Mouse (Mus musculus) forebrain, embryonic 10.5 days (tissue): ENCODE measurements at regions not wholly inside any gene's neighbourhood (a gene's known extent, or its start where the extent isn't known, plus 50 kb on each side); places are given as distances from the start of the nearest gene placed in this dataset.

Experiments used
- DNase-seq: peaks from one replicate; pipeline ENCODE4 v3.0.0-alpha.2; 2017; ENCODE audit warnings: low spot score; ENCODE audit errors: extremely low spot score
- H3K27ac ChIP-seq: fragments of 300-500 bp; sonication (generic); 2 replicates; pipeline ENCODE4 v1.5.1; 2016; ENCODE audit warnings: mild to moderate bottlenecking
- H3K27me3 ChIP-seq: fragments of 300-500 bp; sonication (generic); 2 replicates; pipeline ENCODE4 v1.6.1; 2016; ENCODE audit warnings: mild to moderate bottlenecking; ENCODE audit not compliant: poor library complexity, severe bottlenecking
- H3K36me3 ChIP-seq: fragments of 300-500 bp; sonication (generic); replicated peaks from 2 replicates; pipeline ENCODE4 v1.6.1; 2016; ENCODE audit warnings: mild to moderate bottlenecking, moderate library complexity
- H3K4me1 ChIP-seq: fragments of 300-500 bp; sonication (generic); 2 replicates; pipeline ENCODE4 v1.6.1; 2016
- H3K4me3 ChIP-seq: fragments of 300-500 bp; sonication (generic); 2 replicates; pipeline ENCODE4 v1.5.1; 2016; ENCODE audit warnings: mild to moderate bottlenecking, moderate library complexity
- H3K9me3 ChIP-seq: fragments of 300-500 bp; sonication (generic); 2 replicates; pipeline ENCODE4 v1.6.1; 2016; ENCODE audit warnings: mild to moderate bottlenecking, moderate library complexity
- WGBS: fragments of 180-500 bp; shearing (Covaris S2); methylation state at CpG from one replicate; pipeline ENCODE4 v1.1.7; 2016; 5-methylcytosine and 5-hydroxymethylcytosine counted together

DNA sequence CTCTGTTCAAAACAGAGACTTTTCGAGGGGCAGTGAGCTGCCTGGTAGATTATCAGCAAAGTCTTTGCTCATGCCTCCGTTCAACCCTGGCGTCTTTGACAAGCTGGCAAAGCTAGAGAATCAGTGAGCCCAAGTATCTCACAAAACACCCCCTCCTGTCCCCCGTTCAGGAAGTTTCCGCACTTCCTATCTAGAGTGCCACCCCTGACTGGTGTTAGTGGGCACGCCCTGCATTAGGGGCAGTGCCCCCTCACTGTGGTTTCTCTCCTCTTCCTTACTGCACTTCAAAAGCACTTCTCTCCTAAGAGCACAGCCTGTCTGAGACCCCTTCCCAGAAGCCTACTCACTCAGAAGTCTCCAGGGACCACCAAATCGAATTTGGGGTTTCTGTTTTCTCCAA, 497.0 kb downstream of the Ccdc171 start:
- 87% methylated on average over 7 of the region's 7 CpGs for WGBS

DNA sequence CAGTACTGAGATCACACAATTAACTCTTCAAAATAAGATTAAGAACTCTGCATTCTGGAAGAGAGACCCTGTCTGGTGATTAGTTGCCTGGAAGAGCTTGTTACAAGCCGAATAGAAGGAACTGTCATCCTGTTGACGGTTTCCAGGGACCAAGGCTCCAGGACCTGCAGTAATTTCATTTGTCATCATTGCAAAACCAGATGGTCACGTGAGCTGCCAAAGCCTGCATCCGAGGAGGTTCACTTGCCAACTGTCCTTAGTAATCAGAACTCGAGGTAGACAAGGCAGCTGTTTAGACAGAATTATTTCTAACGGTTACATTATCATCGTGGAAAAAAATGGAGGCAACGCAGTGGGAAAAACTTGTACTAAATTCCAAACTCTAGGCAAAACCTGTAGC, 500.8 kb downstream of the Ccdc171 start:
- no peaks in the 10 kb centered on the region for H3K9me3 ChIP-seq
- no peaks in the 10 kb centered on the region for H3K36me3 ChIP-seq
- H3K4me3 ChIP-seq = no peak overlapping the region
- WGBS = 85% methylated on average over 8 of the region's 8 CpGs
- peaks cover 17% of the 10 kb centered on the region for H3K4me1 ChIP-seq
- no peak overlapping the region for H3K27ac ChIP-seq
- no peak for DNase-seq
- peaks cover 13% of the 10 kb centered on the region for H3K27me3 ChIP-seq

More for the DNA sequence above, 497.0 kb downstream of the Ccdc171 start:
- Histone ChIP-seq H3K36me3 (no peaks in the 10 kb centered on the region), H3K4me1 (peaks cover 26% of the 10 kb centered on the region), H3K27me3 (0 out of 2 replicates have a peak, but pooled peaks cover 8% of the 10 kb centered on the region), H3K9me3 (no peaks in the 10 kb centered on the region), H3K27ac (no peak overlapping the region), H3K4me3 (no peak overlapping the region)
- no peak for DNase-seq

DNA sequence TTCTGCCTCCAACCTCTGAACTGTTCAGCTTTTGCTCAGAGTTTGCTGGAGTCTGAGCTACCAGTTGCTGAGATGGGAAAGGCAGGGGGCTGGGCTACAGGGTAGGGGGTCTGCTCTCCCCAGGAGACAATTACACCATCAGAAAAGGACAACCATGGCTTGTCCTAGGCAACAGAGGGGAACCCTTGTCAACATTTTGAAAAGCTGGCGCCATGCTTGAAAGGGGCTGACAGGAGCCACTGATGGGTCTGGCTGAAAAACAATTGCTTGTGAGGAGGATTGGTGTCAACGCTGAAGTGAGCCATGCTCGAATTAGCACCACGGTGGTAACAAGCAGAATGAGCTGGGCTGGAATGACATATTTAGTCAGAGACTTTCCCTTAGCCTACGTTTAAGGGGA, 502.8 kb downstream of the Ccdc171 start:
- peaks cover 13% of the 10 kb centered on the region for H3K27me3 ChIP-seq
- no peak overlapping the region for H3K4me3 ChIP-seq
- H3K36me3 ChIP-seq = no peaks in the 10 kb centered on the region
- WGBS = 39% methylated on average over 5 of the region's 5 CpGs
- no peak for DNase-seq
- no peaks in the 10 kb centered on the region for H3K9me3 ChIP-seq
- H3K4me1 ChIP-seq = peaks cover 36% of the 10 kb centered on the region
- no peak overlapping the region for H3K27ac ChIP-seq

DNA sequence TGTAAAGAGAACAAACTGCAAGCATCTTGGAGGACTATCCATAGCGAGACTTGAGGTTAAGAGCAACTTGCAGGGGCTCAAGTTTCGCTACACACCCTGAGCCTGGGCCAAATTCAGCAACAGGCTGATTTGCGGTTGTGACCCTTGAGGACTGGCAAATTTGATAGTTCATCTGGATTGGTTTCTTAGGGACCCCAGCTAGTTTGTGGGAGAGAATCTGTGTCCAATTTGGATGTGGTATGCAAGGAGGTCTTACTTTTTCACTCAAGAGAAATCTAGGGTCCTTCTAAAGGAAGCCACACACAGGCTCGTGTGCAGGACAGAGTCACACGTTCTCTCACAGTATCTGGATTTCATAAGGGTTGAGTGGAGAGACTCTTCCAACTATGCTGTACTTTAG, 505.6 kb downstream of the Ccdc171 start:
- Histone ChIP-seq H3K27me3 (peaks cover 13% of the 10 kb centered on the region), H3K36me3 (no peaks in the 10 kb centered on the region), H3K27ac (no peak overlapping the region), H3K9me3 (no peaks in the 10 kb centered on the region), H3K4me3 (no peak overlapping the region), H3K4me1 (peaks cover 41% of the 10 kb centered on the region)
- no peak for DNase-seq
- WGBS = 75% methylated on average over 5 of the region's 5 CpGs

DNA sequence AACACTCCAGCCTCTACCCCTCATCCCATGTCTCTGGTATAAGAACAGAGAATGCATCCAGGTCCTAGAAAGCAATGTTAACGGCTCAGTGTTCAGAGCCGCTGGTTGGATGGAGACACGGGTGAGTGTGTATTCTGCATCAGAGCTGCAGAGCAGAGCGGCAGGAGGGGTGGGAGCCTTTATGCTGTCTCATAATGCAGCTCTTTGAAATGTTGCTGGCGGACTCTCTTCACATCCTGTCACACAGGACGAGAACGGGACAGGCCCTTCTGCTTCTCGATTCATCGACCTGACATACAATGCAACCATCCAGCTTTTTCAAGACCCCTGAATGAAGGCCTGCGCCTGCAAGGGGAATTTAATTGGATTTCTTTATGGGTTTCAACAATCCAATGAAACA, 507.2 kb downstream of the Ccdc171 start:
- WGBS = 44% methylated on average over 10 of the region's 10 CpGs
- H3K9me3 ChIP-seq = no peaks in the 10 kb centered on the region
- no peak for DNase-seq
- no peaks in the 10 kb centered on the region for H3K36me3 ChIP-seq
- no peak overlapping the region for H3K4me3 ChIP-seq
- H3K4me1 ChIP-seq = peaks cover 38% of the 10 kb centered on the region
- peaks cover 5% of the 10 kb centered on the region for H3K27me3 ChIP-seq
- no peak overlapping the region for H3K27ac ChIP-seq

DNA sequence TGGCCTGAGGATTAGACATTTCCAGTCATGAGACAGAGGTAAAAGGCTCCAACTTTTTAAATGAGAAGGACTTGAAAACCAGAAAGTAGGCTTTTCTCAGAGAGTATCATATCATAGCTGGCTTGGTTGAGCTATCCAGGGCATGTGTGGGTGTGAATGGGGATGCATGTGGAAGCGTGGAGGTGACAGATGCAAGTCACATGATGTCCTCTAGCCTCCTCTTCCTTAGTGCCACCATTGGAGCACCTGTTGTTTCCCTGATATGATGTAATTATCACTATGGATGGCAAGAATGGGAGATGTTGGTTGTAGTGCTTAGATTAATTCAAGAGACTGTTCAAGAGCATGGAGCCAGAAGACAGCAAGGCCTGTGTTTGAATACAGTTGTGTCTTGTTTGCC, 510.0 kb downstream of the Ccdc171 start:
- no peak for DNase-seq
- no peak overlapping the region for H3K4me3 ChIP-seq

DNA sequence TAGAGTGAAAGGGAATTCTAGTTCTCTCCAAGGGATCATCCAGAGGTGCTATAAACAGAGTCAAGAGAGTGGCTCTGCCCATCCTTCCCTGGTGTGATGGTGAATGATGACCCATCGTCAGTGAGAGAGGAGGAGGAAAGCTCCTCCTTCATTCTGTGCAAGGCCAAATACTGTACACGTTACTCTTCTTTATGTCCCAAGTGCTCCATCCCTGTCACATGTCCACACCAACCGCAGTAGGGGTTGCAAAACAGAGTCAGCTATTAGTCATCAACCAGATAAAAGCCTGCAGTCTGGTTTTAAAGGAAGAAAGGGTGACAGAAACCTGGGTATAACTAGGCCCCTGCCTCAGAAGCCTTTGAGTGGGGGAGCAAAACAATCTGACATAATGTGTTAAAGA, 512.2 kb downstream of the Ccdc171 start:
- peaks cover 11% of the 10 kb centered on the region for H3K4me1 ChIP-seq
- no peak overlapping the region for H3K4me3 ChIP-seq
- no peak overlapping the region for H3K27ac ChIP-seq
- no peaks in the 10 kb centered on the region for H3K27me3 ChIP-seq
- 88% methylated on average over 3 of the region's 3 CpGs for WGBS
- DNase-seq = no peak
- no peaks in the 10 kb centered on the region for H3K36me3 ChIP-seq
- H3K9me3 ChIP-seq = no peaks in the 10 kb centered on the region

More for the DNA sequence above, 510.0 kb downstream of the Ccdc171 start:
- Histone ChIP-seq H3K27me3 (no peaks in the 10 kb centered on the region), H3K27ac (no peak overlapping the region), H3K4me1 (peaks cover 25% of the 10 kb centered on the region), H3K36me3 (no peaks in the 10 kb centered on the region), H3K9me3 (no peaks in the 10 kb centered on the region)
- WGBS = 93% methylated on average over 1 of the region's 1 CpGs

DNA sequence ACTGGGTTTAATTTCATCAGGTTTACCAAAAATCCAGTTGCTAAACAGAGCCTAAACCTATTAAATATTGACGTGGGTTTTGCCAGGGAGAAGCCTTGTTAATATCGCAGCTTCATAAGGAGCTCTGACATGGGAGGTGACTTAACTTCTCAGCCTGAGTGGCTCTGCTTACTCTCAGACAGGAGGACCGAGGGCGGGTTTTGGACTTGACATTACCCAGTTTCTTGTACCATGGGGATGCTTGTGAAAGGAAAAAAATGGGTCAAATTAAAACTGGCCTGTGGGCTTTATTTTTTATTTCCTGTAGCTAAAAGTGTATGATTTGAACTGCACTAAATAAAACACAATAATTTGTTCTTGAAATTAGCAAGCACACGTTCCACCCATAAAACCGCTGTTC, 524.9 kb downstream of the Ccdc171 start:
- H3K4me1 ChIP-seq = peaks cover 4% of the 10 kb centered on the region; the same call in 1 of the 2 replicates
- H3K27me3 ChIP-seq = no peaks in the 10 kb centered on the region
- H3K4me3 ChIP-seq = no peak overlapping the region
- WGBS = 93% methylated on average over 6 of the region's 6 CpGs
- no peak overlapping the region for H3K27ac ChIP-seq
- DNase-seq = no peak
- no peaks in the 10 kb centered on the region for H3K9me3 ChIP-seq
- no peaks in the 10 kb centered on the region for H3K36me3 ChIP-seq

DNA sequence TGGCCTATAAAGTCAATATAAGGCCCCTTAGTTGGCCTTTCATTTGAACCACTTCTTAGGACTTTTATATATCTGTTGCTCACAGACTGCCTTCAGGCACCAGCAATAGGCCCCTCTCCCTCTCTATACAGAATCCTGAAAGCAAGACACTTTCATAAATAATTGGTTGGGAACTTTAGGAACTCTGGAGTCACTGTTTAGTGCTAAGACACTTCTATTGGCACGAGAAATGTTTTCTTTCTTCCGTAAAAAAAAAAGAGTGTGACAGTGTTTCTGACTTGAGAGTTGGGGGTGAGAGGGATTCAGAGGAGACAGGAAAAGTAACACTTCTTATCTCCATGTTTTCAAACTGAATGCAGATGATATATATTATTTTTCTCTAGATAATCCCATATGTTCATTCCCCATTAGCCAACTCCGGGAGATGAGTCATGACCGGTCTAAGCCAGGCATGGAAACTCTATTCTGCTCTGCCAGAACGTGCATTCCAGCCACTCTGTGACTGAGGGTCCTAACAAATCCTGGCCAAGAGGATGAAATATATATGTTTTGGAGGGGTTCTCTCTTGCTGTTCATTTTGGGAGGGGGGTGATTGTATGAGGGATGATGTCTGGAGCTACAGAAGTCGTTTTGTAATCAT, 531.6 kb downstream of the Ccdc171 start:
- DNase-seq = no peak
- 89% methylated on average over 6 of the region's 6 CpGs for WGBS

DNA sequence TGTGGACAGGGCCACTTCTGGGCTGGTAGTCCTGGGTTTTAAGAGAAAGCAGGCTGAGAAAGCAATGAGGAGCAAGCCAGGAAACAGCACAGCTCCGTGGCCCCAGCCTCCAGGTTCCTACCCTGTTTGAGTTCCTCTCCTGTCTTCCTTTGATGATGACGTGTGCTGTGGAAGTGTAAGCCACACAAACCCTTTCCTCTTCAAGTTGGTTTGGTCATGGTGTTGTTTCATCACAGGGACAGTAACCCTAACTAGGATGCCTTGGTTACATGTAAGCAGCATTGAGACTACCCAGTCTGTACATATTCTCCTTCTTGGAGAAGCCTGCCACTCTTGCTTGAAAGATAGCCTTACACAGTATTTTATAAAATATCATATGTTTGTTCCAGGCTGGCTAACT, 534.8 kb downstream of the Ccdc171 start:
- Histone ChIP-seq H3K36me3 (no peaks in the 10 kb centered on the region), H3K4me1 (peaks cover 10% of the 10 kb centered on the region), H3K27ac (no peak overlapping the region), H3K9me3 (no peaks in the 10 kb centered on the region), H3K4me3 (no peak overlapping the region), H3K27me3 (peaks cover 10% of the 10 kb centered on the region)
- 85% methylated on average over 2 of the region's 2 CpGs for WGBS
- DNase-seq = no peak

More for the DNA sequence above, 531.6 kb downstream of the Ccdc171 start:
- Histone ChIP-seq H3K4me1 (no peaks in the 10 kb centered on the region), H3K27ac (no peak overlapping the region), H3K36me3 (no peaks in the 10 kb centered on the region), H3K4me3 (no peak overlapping the region), H3K9me3 (no peaks in the 10 kb centered on the region), H3K27me3 (0 out of 2 replicates have a peak, but pooled peaks cover 3% of the 10 kb centered on the region)

DNA sequence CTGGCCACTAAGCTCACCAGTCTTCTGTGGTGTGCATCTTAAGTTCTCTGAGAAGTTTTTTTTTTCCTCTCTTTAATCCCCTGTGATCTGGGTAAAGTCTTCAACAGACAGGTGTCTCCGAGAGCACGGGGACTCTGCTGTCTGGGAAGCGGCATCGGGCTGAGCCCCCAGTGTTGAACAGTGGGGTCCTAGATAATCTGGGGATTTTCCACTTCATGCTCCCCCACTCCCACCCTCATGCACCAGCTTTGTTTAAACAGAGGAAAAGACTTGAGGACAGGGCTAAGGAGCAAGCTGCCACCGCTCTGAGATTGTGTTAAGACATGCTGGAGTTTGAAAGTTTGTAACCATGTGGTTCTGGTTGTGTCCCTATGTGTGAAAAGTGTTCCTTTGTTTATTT, 538.4 kb downstream of the Ccdc171 start:
- Histone ChIP-seq H3K4me3 (no peak overlapping the region), H3K36me3 (no peaks in the 10 kb centered on the region), H3K4me1 (peaks cover 17% of the 10 kb centered on the region), H3K27me3 (peaks cover 21% of the 10 kb centered on the region), H3K9me3 (no peaks in the 10 kb centered on the region), H3K27ac (no peak overlapping the region)
- DNase-seq = no peak
- WGBS = 71% methylated on average over 5 of the region's 5 CpGs

DNA sequence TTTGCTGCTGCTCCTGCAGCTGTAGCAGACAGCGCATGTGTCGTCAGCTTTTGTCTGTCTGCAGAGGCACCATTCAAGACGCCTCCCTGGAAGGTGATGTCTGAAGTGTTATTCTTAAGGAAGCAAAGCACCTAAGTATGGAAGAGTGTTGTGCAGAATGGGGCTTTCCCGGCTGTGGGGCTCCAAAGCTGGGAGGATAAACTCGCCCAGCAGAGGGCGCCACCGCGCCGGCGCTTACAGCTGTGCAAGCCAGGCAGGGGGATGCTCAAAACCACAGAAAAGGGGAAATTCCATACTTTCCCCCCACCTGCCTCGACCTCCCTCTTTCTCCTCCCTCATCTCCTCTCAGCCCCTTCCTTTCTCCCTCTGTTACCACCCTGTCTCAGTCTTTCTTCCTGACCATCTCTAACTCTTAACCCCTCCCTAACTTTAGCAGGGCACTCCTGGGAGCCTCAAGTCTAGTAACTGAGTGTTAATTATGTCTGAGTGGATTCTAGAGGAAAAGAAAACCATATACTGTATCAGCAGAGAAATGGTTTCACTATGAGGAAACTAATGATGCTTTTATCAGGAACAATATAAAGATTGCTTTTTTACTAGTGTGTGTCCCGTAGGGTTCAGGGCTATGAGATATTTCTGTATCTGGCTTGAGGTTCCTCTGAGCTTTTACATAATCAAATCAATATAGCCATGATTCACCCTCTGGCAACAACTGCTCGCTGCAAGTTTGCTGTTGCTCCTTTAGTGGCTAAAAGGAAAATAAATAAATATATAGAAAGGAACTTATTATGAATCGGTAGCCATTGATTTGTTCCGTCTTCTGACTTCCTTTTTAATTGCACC, 539.5 kb downstream of the Ccdc171 start:
- DNase-seq = peak; percentile 76
- Histone ChIP-seq H3K36me3 (no peaks in the 10 kb centered on the region), H3K9me3 (no peaks in the 10 kb centered on the region), H3K4me1 (peaks cover 28% of the 10 kb centered on the region), H3K27ac (no peak overlapping the region), H3K4me3 (no peak overlapping the region), H3K27me3 (peaks cover 21% of the 10 kb centered on the region)
- WGBS = 26% methylated on average over 15 of the region's 15 CpGs

DNA sequence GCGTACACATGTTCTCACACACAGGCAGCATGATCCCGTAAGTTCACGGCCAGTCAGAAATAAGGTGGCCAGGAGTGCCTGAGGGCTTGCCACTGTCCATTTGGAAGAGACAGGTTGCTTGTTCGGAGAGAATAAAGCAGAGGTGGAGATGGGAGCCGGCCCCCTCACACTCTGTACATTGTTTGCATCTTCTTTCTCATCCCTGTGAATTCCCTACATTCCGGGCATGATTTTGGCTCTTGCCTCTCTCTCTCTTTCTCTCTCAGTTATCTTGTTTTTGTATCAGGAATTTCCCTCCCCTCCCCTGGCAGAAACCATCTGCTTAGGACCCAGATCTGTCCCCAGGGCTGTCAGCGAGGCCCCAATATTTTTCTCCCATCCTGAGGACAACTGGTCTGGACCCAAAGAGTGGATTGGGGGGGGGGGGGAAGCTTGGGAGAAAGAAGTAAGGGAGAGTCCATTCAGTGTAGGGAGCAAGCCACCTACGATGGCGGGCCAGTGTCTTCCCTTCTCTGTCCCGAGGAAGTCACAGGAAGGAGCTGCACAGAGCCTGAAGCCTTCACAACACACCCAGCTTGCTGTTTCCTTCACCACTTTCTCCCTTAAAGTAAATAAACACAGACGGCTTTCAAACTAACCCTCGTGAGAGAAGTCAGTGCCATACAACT, 540.2 kb downstream of the Ccdc171 start:
- Histone ChIP-seq H3K4me1 (peaks cover 31% of the 10 kb centered on the region), H3K27ac (0 out of 2 replicates have a peak overlapping the region, but pooled peaks have one; percentile 20), H3K27me3 (peaks cover 19% of the 10 kb centered on the region), H3K9me3 (no peaks in the 10 kb centered on the region), H3K36me3 (no peaks in the 10 kb centered on the region), H3K4me3 (no peak overlapping the region)
- 56% methylated on average over 12 of the region's 12 CpGs for whole genome bisulfite sequencing
- no peak for DNase-seq
